Mouse (Mus musculus) neural tube, embryonic 15.5 days (tissue): ENCODE measurements around the gene Tbx5. TPM values are rescaled to one million over a fixed set of nuclear protein-coding genes. Genes with fewer than 3 reads are reported as not detected.
"Not testable (repeated sequence)": the region's sequence is repeated elsewhere in the genome, so short reads cannot be mapped to it uniquely, and the experiment has no call there.

Experiments
- ATAC-seq: fragments of 200-750 bp; cut with Nextera tagmentation; 2 replicates; pipeline ENCODE4 v1.8.0; 2017; ENCODE audit warnings: mild to moderate bottlenecking, moderate TSS enrichment, moderate library complexity; ENCODE audit not compliant: low FRiP score
- H3K27ac ChIP-seq: fragments of 300-500 bp; sonication (generic); replicated peaks from 2 replicates; pipeline ENCODE4 v1.5.1; 2015; ENCODE audit warnings: mild to moderate bottlenecking, inconsistent platforms
- H3K27me3 ChIP-seq: fragments of 300-500 bp; sonication (generic); replicated peaks from 2 replicates; pipeline ENCODE4 v1.6.1; 2015; ENCODE audit warnings: inconsistent platforms
- H3K36me3 ChIP-seq: fragments of 300-500 bp; sonication (generic); 2 replicates; pipeline ENCODE4 v1.6.1; 2015; ENCODE audit warnings: inconsistent platforms
- H3K4me1 ChIP-seq: fragments of 300-500 bp; sonication (generic); 2 replicates; pipeline ENCODE4 v1.6.1; 2015; ENCODE audit warnings: inconsistent platforms
- H3K4me2 ChIP-seq: fragments of 300-500 bp; sonication (generic); 2 replicates; pipeline ENCODE4 v1.6.1; 2015; ENCODE audit warnings: inconsistent platforms, mild to moderate bottlenecking, moderate library complexity
- H3K4me3 ChIP-seq: fragments of 300-500 bp; sonication (generic); replicated peaks from 2 replicates; pipeline ENCODE4 v1.5.1; 2015; ENCODE audit warnings: mild to moderate bottlenecking, inconsistent platforms
- H3K9ac ChIP-seq: fragments of 300-500 bp; sonication (generic); replicated peaks from 2 replicates; pipeline ENCODE4 v1.6.1; 2015; ENCODE audit warnings: mild to moderate bottlenecking, inconsistent platforms
- H3K9me3 ChIP-seq: fragments of 300-500 bp; sonication (generic); replicated peaks from 2 replicates; pipeline ENCODE4 v1.6.1; 2016; ENCODE audit warnings: inconsistent platforms
- WGBS: fragments of 180-500 bp; shearing (Covaris S2); methylation state at CpG from one replicate; pipeline ENCODE4 v1.1.7; 2015; ENCODE audit warnings: mixed read lengths; 5-methylcytosine and 5-hydroxymethylcytosine counted together
- polyA plus RNA-seq: library from polyadenylated mRNA; unstranded; fragments of >200 nt; fragmentation: Nextera tagmentation; extraction: Ambion mirVana; gene quantifications from 2 replicates; pipeline ENCODE4 v1.2.1, GENCODE M21; 2015

The Tbx5 gene
- polyA plus RNA-seq, 1 experiment from 2014 or later, result 0.10 TPM

DNA sequence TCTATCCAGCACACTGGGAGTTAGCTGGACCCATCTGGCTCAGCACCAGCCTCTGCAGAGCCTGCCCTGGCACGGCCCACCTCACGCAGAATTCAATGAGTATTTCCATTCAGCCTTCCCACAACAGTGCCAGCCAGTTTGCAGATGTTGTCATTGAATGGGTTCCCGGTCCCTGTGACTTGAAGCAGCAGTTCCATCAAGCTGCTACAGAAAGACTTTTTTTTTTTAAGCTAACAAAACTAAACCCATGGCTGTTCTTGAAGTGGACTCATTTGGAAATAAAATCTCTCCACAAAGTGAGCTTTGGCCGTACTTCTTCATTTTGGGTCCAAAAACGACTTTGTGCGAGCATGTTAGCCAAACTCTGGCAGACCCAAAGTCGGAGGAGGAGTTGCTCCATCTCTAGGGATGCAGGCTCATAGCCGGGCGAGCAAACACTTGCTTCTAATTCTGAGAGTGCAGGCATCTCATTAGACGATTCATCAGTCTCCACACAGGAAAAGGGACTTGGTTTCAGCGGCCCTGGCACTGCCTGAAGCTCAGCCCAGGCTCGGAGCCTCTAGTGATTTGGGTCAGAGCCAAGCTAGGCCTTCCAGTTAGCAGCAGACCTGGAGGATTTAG, 84.2 kb downstream of the Tbx5 start:
- ATAC-seq, result peak; percentile 75; the same call in 1 of the 2 replicates
- Histone ChIP-seq H3K4me1 (peaks cover 3% of the 10 kb centered on the region; the same call in 1 of the 2 replicates), H3K36me3 (no peaks in the 10 kb centered on the region), H3K9ac (no peak overlapping the region), H3K4me3 (no peak overlapping the region), H3K27me3 (peaks cover 4% of the 10 kb centered on the region; the same call in 1 of the 2 replicates), H3K4me2 (no peak overlapping the region), H3K27ac (peak overlapping the region; percentile 56), H3K9me3 (no peaks in the 10 kb centered on the region)
- WGBS, result 57% methylated on average over 12 of the region's 12 CpGs

DNA sequence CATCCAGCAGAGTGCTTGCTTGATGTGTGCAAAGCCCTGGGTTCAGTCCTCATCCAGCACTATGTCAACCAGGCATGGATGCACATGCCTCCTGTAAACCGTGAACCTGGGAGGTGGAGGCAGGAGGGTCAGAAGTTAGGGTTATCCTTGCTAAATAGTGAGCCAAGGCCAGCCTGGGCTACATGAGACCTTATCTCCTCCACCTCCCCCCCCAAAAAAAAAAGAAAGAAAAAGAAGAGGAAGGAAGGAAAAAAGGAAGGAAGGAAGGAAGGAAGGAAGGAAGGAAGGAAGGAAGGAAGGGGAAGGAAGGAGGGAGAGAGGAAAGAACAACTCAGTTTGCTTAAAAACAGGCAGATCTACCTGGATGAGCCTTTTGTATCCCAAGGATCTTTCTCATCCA, 85.9 kb downstream of the Tbx5 start:
- not testable (repeated sequence) for H3K36me3 ChIP-seq, H3K9ac ChIP-seq, ATAC-seq, H3K4me1 ChIP-seq, H3K27ac ChIP-seq, H3K4me2 ChIP-seq, H3K9me3 ChIP-seq, H3K4me3 ChIP-seq, H3K27me3 ChIP-seq
- 96% methylated on average over 1 of the region's 1 CpGs for WGBS

DNA sequence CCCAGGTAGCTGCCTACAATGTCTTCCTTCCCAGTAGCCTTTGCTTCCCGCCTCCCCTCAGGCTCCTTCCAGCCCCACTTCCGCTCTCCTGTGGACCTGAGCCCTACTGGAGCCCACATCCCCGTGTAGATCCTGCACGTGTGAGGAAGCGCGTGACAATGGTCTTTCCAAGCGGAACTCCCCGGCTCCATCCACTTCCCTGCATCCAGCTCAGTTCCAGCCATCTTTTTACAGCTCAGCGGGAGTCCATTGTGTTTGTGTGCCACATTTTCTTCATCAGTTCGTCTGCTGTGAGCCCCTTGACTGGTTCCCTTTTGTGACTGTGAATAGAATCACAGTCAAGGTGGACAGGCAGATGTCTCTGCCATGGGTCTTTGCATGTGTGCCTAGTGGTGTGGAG, 88.5 kb downstream of the Tbx5 start:
- H3K4me3 ChIP-seq, result no peak overlapping the region
- no peaks in the 10 kb centered on the region for H3K9me3 ChIP-seq
- H3K4me2 ChIP-seq, result no peak overlapping the region
- no peaks in the 10 kb centered on the region for H3K36me3 ChIP-seq
- ATAC-seq, result no peak
- H3K9ac ChIP-seq, result no peak overlapping the region
- H3K27me3 ChIP-seq, result no peaks in the 10 kb centered on the region
- WGBS, result 66% methylated on average over 10 of the region's 10 CpGs
- H3K27ac ChIP-seq, result no peak overlapping the region
- H3K4me1 ChIP-seq, result peaks cover 3% of the 10 kb centered on the region; the same call in 1 of the 2 replicates

DNA sequence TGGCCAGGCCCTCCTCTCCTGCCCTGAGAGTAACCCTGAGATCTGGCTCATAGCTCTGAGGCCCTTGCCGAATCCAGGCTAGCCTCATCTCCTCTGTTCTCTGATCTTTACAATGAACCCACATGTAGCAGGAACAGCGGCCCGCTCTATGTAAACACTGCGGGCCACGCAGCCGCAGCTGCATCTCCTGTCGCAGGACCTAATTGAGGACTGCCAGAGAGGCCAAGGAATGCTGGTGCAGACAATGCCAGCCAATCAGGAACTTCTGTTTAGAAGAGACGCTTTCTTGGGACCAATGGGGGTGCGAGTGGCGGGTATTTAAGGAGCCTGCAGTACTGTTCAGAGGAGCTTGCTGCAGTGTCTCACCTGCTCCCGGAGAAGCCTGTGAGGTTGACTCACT, 89.8 kb downstream of the Tbx5 start:
- WGBS, result 39% methylated on average over 11 of the region's 11 CpGs

More for the DNA sequence above, 89.8 kb downstream of the Tbx5 start:
- no peak overlapping the region for H3K4me3 ChIP-seq
- H3K4me2 ChIP-seq, result no peak overlapping the region
- no peaks in the 10 kb centered on the region for H3K36me3 ChIP-seq
- no peak overlapping the region for H3K9ac ChIP-seq
- no peak for ATAC-seq
- no peaks in the 10 kb centered on the region for H3K9me3 ChIP-seq
- H3K27ac ChIP-seq, result no peak overlapping the region
- no peaks in the 10 kb centered on the region for H3K4me1 ChIP-seq
- no peaks in the 10 kb centered on the region for H3K27me3 ChIP-seq

Other genes with a start within 250 kb of the Tbx5 start
- gene Tbx3, start 162.0 kb upstream of the Tbx5 start, polyA plus RNA-seq, result 4.1 and 8.4 TPM in 2 replicates